Mouse (Mus musculus) liver, embryonic 16.5 days (tissue): Measurements from ENCODE around the gene Hmgxb4. TPM values are rescaled to one million over a fixed set of nuclear protein-coding genes. Genes with fewer than 3 reads are reported as not detected.

Source experiments
- ATAC-seq: fragments of 200-750 bp; cut with Nextera tagmentation; 2 replicates; pipeline ENCODE4 v1.8.0; 2017; ENCODE audit warnings: low read depth, mild to moderate bottlenecking, moderate number of reproducible peaks, moderate library complexity
- H3K27ac ChIP-seq: fragments of 300-500 bp; sonication (generic); 2 replicates; pipeline ENCODE4 v1.5.1; 2014; ENCODE audit warnings: mild to moderate bottlenecking, low read length
- H3K27me3 ChIP-seq: fragments of 300-500 bp; sonication (generic); 2 replicates; pipeline ENCODE4 v1.6.1; 2014; ENCODE audit warnings: low read depth, low read length, mixed read lengths; ENCODE audit not compliant: control insufficient read depth, insufficient read depth
- H3K36me3 ChIP-seq: fragments of 300-500 bp; sonication (generic); 2 replicates; pipeline ENCODE4 v1.6.1; 2014; ENCODE audit warnings: mild to moderate bottlenecking; ENCODE audit not compliant: control insufficient read depth, insufficient read depth
- H3K4me1 ChIP-seq: fragments of 300-500 bp; sonication (generic); 2 replicates; pipeline ENCODE4 v1.6.1; 2014; ENCODE audit warnings: low read depth, low read length, mixed read lengths; ENCODE audit not compliant: control insufficient read depth
- H3K4me2 ChIP-seq: fragments of 300-500 bp; sonication (generic); 2 replicates; pipeline ENCODE4 v1.6.1; 2014; ENCODE audit warnings: low read depth, low read length, mixed read lengths
- H3K4me3 ChIP-seq: fragments of 300-500 bp; sonication (generic); 2 replicates; pipeline ENCODE4 v1.5.1; 2014; ENCODE audit warnings: low read depth, mild to moderate bottlenecking, low read length
- H3K9ac ChIP-seq: fragments of 300-500 bp; sonication (generic); 2 replicates; pipeline ENCODE4 v1.6.1; 2014; ENCODE audit warnings: low read depth, low read length
- H3K9me3 ChIP-seq: fragments of 300-500 bp; sonication (generic); replicated peaks from 2 replicates; pipeline ENCODE4 v1.6.1; 2016; ENCODE audit warnings: low read length; ENCODE audit not compliant: control insufficient read depth
- WGBS: fragments of 180-500 bp; shearing (Covaris S2); extraction: QIAGEN DNeasy Blood & Tissue Kit; methylation state at CpG from one replicate; pipeline ENCODE4 v1.1.7; 2014; ENCODE audit not compliant: insufficient replicate concordance; 5-methylcytosine and 5-hydroxymethylcytosine counted together
- polyA plus RNA-seq: library from polyadenylated mRNA; unstranded; fragments of >200 nt; fragmentation: Nextera tagmentation; extraction: Ambion mirVana; gene quantifications from 2 replicates; pipeline ENCODE4 v1.2.1, GENCODE M21; 2015

Gene Hmgxb4
- polyA plus RNA-seq, 1 experiment from 2014 or later, result 8.7 TPM

- Histone ChIP-seq H3K27ac (no peak overlapping the region), H3K4me1 (no peaks in the 10 kb centered on the region), H3K9me3 (no peaks in the 10 kb centered on the region), H3K36me3 (no peaks in the 10 kb centered on the region), H3K4me2 (no peak overlapping the region), H3K9ac (no peak overlapping the region), H3K4me3 (no peak overlapping the region), H3K27me3 (no peaks in the 10 kb centered on the region)
- no peak for ATAC-seq
- WGBS, result 72% methylated on average over 4 of the region's 4 CpGs
These were observed 60.2 kb downstream of the Hmgxb4 start for GRCm38 (mm10) chr8:75053342-75053741.

DNA sequence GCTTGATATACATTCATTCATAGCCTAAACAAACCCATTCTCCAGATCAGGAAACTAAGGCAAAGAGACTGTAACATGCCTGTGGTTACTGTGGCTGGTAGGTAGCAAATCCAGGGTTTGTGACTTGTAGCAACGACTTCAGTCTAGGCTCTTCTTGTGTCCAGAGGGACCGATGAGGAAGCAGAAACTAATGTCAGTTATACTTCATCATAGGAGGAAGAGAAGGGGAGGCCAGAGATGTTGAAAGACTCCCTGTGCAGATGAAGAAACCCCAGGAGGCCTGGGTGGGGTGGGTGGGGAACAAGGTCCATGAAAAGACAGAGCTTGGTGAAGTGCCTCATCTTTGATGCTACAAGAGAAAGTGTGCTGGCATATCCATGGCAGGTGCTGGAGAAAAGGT is 62.5 kb downstream of the Hmgxb4 start:
- no peak overlapping the region for H3K27ac ChIP-seq
- no peak overlapping the region for H3K4me3 ChIP-seq
- no peak for ATAC-seq
- WGBS, result 46% methylated on average over 2 of the region's 2 CpGs
- H3K4me1 ChIP-seq, result no peaks in the 10 kb centered on the region
- no peaks in the 10 kb centered on the region for H3K27me3 ChIP-seq
- H3K4me2 ChIP-seq, result no peak overlapping the region
- H3K9ac ChIP-seq, result no peak overlapping the region
- H3K9me3 ChIP-seq, result no peaks in the 10 kb centered on the region
- H3K36me3 ChIP-seq, result no peaks in the 10 kb centered on the region

- no peak for ATAC-seq
- H3K4me1 ChIP-seq, result no peaks in the 10 kb centered on the region
These were observed 66.9 kb downstream of the Hmgxb4 start for GRCm38 (mm10) chr8:75060022-75060421.

GRCm38 (mm10) chr8:75060815-75061214 is 67.7 kb downstream of the Hmgxb4 start:
- Histone ChIP-seq H3K27ac (no peak overlapping the region), H3K27me3 (no peaks in the 10 kb centered on the region), H3K4me1 (no peaks in the 10 kb centered on the region), H3K4me3 (no peak overlapping the region), H3K36me3 (no peaks in the 10 kb centered on the region; the same call in 1 of the 2 replicates), H3K4me2 (no peak overlapping the region), H3K9me3 (no peaks in the 10 kb centered on the region), H3K9ac (no peak overlapping the region)
- no peak for ATAC-seq
- WGBS, result 65% methylated on average over 2 of the region's 2 CpGs

More at GRCm38 (mm10) chr8:75060022-75060421, 66.9 kb downstream of the Hmgxb4 start:
- H3K27me3 ChIP-seq, result no peaks in the 10 kb centered on the region
- WGBS, result 58% methylated on average over 6 of the region's 6 CpGs
- H3K4me2 ChIP-seq, result no peak overlapping the region
- no peaks in the 10 kb centered on the region; the same call in 1 of the 2 replicates for H3K36me3 ChIP-seq
- H3K4me3 ChIP-seq, result no peak overlapping the region
- H3K9me3 ChIP-seq, result no peaks in the 10 kb centered on the region
- no peak overlapping the region for H3K27ac ChIP-seq
- no peak overlapping the region for H3K9ac ChIP-seq

DNA sequence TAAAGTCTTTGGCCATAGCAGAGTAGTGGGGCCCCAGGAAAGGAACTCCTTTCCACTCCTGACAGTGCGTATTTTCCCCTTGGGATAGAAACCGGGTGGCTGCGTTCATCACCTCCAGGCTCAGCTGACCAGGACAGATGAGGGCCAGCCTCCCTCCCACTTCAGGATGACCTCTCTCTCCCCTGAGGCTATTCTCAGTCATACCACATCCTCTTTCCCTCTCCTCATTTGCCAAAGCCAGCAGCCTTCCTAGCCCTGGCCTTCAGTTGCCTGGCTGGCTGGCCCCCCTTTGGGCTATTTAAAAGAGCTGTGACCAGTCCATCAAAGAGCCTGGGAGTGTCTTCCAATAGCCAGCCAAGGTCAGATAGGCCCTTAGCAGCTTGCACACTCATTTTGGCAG is 70.1 kb downstream of the Hmgxb4 start:
- Histone ChIP-seq H3K27me3 (no peaks in the 10 kb centered on the region), H3K4me3 (no peak overlapping the region), H3K9me3 (no peaks in the 10 kb centered on the region), H3K4me1 (no peaks in the 10 kb centered on the region), H3K36me3 (no peaks in the 10 kb centered on the region; the same call in 1 of the 2 replicates), H3K4me2 (no peak overlapping the region), H3K27ac (no peak overlapping the region), H3K9ac (no peak overlapping the region)
- ATAC-seq, result 0 out of 2 replicates have a peak, but pooled peaks have one; percentile 11
- 71% methylated on average over 3 of the region's 3 CpGs for WGBS

DNA sequence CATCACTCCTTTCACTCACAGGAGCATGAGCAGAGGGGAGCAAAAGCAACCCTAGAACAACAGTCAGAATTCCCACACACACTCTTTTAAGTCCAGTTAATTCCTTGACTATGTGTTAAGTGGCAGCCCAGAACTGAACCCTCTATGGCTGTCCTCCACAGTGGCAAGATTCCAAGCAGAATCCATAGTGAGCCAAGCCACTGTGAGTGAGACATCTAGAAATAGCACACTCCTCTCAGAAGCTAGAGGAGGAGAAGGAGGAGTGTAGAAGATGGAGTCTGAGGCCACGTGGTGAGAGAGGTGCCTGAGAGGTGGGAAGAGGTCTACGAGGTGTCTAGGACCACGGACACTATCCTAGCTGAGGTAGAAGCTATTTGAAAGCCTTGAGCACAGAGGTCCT is 71.6 kb downstream of the Hmgxb4 start:
- Histone ChIP-seq H3K4me1 (no peaks in the 10 kb centered on the region), H3K27me3 (no peaks in the 10 kb centered on the region), H3K9ac (no peak overlapping the region), H3K4me3 (no peak overlapping the region), H3K27ac (no peak overlapping the region), H3K9me3 (no peaks in the 10 kb centered on the region), H3K36me3 (no peaks in the 10 kb centered on the region; the same call in 1 of the 2 replicates), H3K4me2 (no peak overlapping the region)
- ATAC-seq, result no peak
- 71% methylated on average over 3 of the region's 3 CpGs for WGBS

GRCm38 (mm10) chr8:75067287-75067686 is 74.1 kb downstream of the Hmgxb4 start:
- no peaks in the 10 kb centered on the region for H3K9me3 ChIP-seq
- no peak overlapping the region for H3K4me2 ChIP-seq
- no peaks in the 10 kb centered on the region; the same call in 1 of the 2 replicates for H3K36me3 ChIP-seq
- H3K27ac ChIP-seq, result no peak overlapping the region
- H3K4me3 ChIP-seq, result no peak overlapping the region
- no peaks in the 10 kb centered on the region for H3K27me3 ChIP-seq
- H3K4me1 ChIP-seq, result peaks cover 3% of the 10 kb centered on the region; the same call in 1 of the 2 replicates
- 37% methylated on average over 6 of the region's 6 CpGs for WGBS
- no peak overlapping the region for H3K9ac ChIP-seq
- no peak for ATAC-seq

GRCm38 (mm10) chr8:75070297-75070696 is 77.1 kb downstream of the Hmgxb4 start:
- Histone ChIP-seq H3K27me3 (no peaks in the 10 kb centered on the region), H3K9ac (no peak overlapping the region), H3K27ac (no peak overlapping the region), H3K4me2 (no peak overlapping the region), H3K4me1 (peaks cover 3% of the 10 kb centered on the region; the same call in 1 of the 2 replicates), H3K4me3 (no peak overlapping the region), H3K9me3 (no peaks in the 10 kb centered on the region), H3K36me3 (no peaks in the 10 kb centered on the region)
- 67% methylated on average over 1 of the region's 1 CpGs for WGBS
- no peak for ATAC-seq

DNA sequence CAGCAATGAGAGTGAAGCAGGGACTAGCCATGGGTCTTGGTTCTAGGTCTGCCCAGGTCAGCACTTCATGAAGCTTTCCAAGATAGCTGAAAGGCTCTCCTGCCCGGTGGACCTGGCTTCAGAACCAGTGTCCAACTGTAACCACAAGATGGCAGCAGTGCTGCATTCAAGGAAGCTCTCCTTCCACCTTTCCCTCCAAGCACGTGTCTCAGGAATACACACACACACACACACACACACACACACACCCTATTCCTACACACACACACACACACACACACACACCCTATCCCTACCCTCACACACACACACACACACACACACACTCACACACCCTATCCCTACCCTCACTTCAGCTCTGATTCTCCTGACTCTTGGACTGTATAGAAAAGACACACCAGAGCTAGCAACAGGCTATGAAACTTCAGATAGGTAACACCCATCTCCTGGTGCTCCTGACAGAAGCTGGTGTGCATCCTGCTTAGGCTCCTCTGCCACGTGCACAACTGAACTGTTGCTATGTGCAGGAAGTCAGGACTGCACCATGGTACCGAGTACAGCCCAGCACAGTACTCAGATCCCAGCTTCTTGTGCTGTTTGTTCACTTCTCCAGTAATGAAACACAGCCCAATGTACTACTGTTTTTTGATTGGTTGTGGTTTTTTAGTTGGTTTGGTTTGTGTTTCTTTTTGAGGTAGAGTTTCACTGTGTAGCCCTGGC is 78.6 kb downstream of the Hmgxb4 start:
- H3K9ac ChIP-seq, result no peak overlapping the region
- no peak overlapping the region for H3K27ac ChIP-seq
- no peaks in the 10 kb centered on the region for H3K36me3 ChIP-seq
- peak; percentile 70 for ATAC-seq
- WGBS, result 18% methylated on average over 4 of the region's 4 CpGs
- no peak overlapping the region for H3K4me2 ChIP-seq
- no peak overlapping the region for H3K4me3 ChIP-seq
- H3K9me3 ChIP-seq, result no peaks in the 10 kb centered on the region
- peaks cover 3% of the 10 kb centered on the region; the same call in 1 of the 2 replicates for H3K4me1 ChIP-seq
- H3K27me3 ChIP-seq, result no peaks in the 10 kb centered on the region
